Mouse (Mus musculus): ENCODE measurements around the gene Il13.
A peak's percentile ranks its signal among the peaks of the same experiment; 100 is the strongest.

Gene Il13

DNA sequence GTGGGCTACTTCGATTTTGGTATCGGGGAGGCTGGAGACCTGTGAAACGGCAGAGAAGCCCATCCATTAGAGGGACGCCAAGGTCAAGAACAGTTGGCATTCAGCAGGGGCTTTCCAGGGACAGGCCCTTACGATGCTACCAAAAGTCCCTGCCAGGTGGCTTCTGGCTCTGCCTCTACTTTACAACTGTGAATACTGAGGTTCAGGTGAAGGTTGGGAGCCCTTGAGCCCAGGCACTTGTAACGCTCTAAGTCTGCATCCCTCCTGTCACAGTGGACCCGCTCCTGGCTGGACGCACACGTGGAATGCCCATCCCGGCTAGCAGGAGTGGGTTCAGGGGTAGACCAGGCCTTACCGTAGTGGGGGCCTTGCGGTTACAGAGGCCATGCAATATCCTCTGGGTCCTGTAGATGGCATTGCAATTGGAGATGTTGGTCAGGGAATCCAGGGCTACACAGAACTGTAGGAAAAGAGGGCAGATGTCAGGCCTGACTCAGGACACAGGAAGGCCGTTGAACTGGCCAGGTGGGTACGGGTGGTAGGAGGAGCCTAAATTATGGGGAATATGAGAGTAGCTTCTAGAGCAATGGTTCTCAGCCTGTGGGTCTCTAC, 2.3 kb downstream of the Il13 start:
- DNase-seq (ENCODE audit: low read depth, low spot score) = no peak

DNA sequence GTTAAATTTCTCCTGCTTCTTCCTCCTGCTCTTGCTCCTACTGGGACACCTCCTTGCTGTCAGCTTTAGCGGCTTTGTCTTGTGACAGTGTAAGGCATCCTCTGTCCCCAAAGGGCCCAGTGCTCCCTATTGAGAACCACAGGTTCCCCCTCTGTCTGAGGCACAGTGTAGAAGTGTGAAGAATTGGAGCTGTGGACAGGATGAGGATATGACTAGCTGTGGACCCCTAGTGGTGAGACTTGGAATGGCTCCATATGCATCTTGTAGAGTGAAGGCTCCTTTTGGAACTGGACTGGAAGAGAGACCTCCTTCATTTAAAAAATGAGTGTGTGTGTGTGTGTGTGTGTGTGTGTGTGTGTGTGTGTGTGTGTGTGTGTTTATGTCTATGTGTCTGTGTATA, 6.6 kb downstream of the Il13 start:
- peak; percentile 58 for DNase-seq (ENCODE audit: low read depth, low spot score)

DNA sequence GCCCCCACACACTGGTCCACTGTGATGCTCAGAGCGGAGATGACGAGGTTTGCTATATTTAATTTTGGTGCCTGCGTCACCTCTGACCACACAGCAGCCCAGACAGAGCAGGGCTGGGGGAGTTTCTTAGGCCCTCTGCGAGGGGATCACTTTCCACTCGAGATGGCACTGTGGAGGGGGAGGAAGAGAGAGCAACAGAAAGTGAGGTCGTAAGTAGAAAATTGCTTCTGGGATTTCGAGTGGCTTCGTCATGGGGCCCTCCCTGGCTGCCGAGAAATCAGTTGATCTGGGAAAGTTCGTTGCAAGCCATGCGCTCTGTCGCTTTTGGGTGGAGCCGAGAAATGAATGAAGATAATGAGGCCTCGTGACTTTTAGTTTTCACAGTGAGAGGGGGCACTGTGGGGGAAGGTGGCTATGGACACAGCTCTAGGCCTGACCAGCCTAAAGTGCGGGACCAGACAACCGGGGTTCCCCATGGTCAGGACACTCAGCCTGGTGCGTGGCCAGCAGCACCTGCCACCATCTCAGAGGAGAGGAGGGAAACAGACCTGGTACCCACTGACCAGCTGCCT, 7.6 kb downstream of the Il13 start:
- no peak for DNase-seq (ENCODE audit: low read depth, low spot score)

DNA sequence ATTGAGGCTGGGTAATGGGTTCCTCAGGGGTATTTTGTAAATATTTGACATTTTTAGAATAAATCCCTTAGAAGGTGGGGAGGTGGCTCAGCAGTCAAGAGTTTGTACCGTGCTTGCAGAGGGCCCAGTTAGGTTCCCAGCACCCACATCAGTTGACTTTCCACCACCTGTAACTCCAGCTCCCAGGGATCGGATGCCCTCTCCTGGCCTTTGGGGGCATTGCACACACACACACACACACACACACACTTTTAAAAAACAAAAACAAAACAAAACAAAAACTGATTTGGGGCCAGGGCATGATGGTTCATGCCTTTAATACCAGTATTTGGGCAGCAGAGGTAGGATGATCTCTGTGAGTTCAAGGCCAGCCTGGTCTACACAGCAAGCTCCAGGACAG, 10.4 kb downstream of the Il13 start:
- DNase-seq (ENCODE audit: low read depth, low spot score) = no peak

DNA sequence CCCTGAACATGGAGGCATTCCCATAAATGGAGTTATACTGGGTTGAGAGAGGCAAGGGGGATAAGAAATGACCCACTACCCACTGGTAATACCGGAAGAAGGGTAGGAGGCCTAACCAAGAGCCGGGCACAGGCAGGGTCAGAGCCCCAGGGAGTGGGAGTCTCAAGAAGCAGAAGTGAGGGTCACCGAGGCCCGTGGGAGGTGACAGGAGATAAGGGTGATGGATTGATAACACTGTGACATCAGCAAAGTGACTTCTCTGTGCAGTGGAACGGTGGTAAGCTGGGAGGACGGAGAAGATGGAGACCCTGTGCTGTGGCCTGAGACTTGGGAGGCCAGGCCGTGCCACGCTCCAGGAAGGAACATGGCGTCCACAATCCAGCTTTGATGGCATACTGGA, 10.9 kb downstream of the Il13 start:
- no peak for DNase-seq (ENCODE audit: low read depth, low spot score)

DNA sequence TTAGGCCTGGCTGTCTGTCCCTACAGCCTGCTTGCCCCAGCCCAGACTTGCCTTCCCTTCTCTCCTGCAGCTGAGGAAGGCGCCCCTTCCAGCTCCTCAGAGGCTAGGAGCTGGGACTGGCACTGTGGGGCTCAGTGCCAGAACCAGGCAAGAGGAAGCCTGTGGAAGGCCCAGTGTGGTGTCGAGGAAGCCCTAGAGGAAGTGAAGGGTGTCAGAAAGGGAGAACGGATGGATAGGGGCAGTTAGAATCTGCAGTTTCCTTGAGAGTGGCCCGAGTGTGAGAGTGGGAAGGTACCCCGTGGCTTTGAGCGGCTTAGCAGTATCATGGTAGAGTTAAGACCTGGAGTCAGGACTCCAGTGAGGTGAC, 12.1 kb downstream of the Il13 start:
- DNase-seq (ENCODE audit: low read depth, low spot score) = no peak

DNA sequence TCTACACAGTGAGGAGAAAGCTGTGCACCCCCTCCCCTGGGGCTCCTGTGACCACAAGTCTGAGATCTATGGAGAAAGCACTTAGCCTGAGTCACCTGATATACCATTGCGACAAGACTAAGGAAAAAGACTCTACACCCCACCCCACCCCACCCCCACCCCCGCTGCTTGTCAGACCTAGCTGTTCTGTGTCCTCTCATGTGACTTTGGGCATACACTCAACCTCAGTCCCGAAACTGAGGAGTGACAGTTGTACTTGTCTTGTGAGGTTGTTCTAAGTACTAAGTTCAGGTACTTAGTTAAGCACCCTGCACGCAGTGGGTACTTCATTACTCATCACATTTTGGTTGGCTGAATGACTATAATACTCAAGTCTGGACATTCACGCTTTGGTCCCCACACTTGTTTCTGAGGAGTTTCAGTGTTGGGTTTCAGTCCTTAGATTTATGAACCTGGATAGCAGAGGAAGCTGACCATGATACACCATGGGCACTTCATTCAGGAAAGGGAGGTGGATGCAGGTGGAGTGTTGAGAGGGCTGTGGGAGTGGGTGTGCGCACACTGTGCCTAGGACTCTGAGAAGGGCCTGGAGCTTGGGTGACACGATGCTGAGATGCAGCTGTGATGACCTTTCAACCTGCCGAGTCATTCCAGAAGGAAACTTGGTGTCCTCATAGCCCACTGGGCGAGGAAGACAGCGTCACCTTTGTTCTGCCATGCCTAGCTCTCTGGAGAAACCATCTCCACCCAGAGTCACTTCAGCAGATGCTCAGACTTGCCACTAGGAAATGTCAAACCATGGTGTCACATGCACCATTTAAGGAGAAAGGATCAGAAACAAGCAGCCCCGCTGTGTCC, 12.7 kb downstream of the Il13 start:
- no peak for DNase-seq (ENCODE audit: low read depth, low spot score)

DNA sequence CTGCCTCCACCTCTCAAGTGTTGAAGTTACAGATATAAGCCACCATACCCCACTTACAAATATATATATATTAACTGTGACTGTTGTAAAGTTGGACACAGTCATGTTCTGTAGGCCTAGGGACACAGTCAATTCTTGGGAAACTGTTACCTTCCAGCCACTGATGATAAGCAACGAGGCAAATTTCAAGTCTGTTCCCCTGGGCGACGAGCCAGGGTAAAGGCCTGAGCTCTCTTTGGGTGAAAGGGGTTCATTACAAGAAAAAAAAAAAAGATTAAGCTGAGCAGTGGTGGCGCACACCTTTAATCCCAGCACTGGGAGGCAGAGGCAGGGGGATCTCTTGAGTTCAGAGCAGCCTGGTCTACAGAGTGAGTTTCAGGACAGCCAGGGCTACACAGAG, 14.4 kb downstream of the Il13 start:
- DNase-seq (ENCODE audit: low read depth, low spot score) = no peak

DNA sequence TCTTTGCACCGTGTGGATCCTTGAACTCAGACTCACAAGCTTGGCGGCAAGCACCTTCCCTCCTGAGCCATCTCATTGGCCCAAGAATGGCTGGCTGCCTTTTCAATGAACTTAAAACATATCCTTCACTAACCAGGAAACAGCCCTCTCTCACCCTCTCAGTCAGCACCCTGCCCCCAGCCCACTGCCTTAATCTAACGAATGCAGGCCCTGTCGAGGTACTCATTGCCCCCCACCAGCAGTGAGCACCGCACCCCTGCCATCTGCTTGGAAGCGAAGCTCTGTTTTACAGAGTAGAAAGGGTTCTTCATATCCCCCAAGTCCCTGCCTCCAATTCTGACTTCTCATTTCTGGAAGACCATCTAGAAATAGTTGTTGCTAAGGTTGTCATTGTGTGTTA, 15.1 kb downstream of the Il13 start:
- DNase-seq (ENCODE audit: low read depth, low spot score) = no peak

DNA sequence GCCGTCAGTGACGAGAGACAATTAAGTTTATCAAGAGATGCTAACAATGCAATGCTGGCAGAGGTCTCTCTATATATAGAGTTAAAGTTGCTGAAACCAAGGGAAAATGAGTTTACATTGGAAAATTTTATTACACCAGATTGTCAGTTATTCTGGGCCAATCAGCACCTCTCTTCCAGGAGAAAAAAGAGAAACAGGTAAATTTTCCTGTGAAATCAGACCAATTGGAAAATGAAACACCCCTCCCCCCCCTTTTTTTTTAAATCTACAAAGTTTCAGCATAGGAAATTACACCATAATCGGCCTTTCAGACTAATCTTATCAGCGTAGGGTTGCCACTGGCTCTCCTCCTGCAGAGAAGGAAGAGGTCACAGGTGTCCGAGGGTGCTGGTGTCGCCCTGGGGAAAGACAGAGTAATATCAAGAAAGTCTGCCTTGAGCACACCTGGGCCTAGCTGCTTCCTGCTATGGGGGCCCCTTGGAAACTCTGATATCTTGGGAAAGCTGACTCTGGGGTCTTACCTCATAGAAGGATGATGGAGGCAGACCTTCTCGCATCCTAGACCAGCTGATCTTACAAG, 15.8 kb downstream of the Il13 start, which contains the start of gene Il4:
Il4 (minus strand) TSS at position 51 of the 580 bp plus-strand sequence.
- no peak for DNase-seq (ENCODE audit: low read depth, low spot score)

DNA sequence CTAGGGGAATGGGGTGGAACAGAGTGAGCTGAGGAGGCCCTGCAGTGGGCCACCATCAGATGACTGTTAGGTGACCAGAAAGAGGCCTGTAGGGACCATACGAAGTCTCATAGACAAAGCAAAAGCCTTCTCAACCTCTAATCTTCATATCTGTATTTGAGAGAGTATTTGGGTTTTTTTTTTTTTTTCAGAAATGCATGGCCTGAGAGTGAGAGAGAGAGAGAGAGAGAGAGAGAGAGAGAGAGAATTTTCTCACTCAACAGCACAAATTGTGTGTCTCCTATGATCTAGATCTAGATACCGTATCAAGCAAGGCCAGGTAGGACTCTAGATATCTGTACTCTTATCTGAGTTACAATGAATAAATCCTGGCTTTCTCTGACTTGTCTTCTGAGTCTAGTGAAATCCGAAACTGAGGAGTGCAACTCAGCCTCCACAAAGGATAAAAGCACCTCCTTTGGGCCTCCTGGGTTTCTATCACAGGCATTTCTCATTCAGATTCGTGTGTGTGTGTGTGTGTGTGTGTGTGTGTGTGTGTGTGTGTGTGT, 16.9 kb downstream of the Il13 start:
- DNase-seq (ENCODE audit: low read depth, low spot score) = no peak

DNA sequence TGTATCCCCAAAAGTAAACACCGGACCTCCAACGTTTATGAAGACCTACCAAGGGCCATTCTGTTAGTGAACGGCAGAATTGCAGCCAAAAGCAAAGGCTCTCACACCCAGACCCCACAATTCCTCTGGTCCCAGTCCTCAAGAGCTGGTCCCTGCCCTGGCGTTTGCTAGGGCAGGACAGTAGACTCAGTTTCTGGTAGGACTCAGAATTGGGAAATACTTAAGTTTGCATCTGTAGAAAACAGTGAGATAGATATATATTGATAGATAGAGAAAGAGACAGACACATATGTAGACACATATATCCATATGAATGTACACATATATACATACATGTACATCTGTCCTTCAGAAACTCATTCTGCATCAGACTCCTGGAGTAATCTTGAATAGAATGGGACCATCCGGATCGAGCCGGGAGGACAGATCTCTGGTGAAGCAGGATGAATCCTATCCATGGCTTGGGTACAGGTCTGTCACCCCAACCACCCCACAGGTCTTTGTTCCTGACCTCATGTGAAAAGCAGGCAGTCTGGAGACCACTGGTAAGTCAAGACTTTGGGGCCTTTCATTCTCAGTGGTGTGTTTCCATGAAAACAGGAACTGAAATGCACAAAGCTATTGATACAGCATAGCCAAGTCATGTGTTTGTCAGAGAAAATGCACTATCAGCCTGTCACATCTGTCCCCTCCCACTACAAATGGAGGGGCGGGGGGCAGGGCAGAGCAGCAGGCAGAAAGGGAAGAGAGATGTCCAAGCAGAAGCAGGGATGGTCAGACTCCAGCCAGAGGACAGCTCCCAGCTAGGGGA, 17.5 kb downstream of the Il13 start:
- peak; percentile 26 for DNase-seq (ENCODE audit: low read depth, low spot score)

DNA sequence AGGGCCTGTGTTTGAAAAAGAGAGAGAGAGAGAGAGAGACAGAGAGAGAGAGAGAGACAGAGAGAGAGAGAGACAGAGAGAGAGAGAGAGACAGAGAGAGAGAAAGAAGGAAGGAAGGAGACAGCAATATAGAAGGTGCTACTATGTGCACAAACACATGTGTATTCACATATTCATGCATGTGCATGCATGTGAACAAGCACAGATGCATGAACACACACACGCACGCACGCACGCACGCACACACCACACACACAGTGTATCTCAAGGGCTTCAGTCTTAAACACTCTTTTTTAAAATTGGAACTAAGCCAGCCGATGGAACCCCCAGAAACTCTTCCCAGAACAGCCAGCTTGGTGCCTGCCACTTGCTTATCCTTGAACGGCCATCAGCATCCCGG, 18.9 kb downstream of the Il13 start:
- no peak for DNase-seq (ENCODE audit: low read depth, low spot score)

DNA sequence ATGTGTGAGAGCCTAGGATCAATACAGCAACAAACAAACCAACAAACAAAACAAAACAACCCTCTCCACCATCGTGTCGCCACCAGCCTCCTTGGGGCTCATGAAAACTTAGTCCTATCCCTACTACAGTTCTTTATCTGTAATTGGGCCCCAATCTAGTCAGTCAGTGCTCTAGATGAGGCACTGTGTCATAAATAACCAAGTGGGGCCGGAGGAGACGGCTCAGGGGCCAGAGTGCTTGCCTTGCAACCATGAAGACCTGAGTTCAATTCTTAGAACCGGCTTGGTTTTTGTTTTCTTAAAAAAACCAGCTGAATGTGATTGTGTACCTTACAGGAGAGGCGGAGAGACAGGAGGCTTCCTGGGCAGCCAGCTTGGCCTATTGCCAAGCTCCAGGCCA, 19.3 kb downstream of the Il13 start:
- no peak for DNase-seq (ENCODE audit: low read depth, low spot score)

DNA sequence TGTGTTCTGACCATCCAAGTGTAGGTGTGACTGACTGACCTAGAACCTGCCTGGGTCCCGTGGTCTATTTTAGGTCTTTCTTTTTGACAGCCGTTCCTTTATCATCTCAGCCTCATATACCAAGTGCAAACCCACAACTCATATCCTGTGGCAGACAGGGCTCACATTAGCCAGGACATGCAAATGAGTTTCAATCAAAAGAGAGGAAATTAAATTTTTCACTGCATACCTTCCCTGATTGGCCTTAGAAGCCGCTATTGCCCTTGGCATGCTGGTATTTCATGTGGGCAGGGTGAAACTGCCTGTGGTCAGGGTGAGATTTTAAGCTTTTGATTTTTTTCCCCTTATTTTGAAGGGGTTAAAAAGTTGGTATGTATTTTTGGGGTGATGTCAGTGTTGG, 24.8 kb downstream of the Il13 start:
- DNase-seq (ENCODE audit: low read depth, low spot score) = no peak

DNA sequence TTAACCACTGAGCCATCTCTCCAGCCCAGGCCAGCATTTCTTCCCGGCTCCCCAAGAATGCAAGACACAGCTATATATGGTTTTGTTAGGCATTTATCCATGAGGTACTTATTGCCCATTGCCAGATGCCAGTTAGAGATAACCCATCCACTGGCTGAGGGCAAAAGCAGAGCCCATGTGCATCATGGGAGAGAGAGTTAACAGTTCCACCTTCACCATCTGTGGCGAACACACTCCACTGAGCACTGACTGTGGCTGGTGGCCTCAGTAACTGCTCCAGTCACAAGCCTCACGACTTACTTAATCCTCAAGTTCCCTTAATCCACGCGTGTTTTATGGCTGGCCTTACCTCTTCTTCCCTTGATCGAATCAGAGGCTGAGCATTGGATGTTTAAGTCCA, 25.3 kb downstream of the Il13 start:
- no peak for DNase-seq (ENCODE audit: low read depth, low spot score)

DNA sequence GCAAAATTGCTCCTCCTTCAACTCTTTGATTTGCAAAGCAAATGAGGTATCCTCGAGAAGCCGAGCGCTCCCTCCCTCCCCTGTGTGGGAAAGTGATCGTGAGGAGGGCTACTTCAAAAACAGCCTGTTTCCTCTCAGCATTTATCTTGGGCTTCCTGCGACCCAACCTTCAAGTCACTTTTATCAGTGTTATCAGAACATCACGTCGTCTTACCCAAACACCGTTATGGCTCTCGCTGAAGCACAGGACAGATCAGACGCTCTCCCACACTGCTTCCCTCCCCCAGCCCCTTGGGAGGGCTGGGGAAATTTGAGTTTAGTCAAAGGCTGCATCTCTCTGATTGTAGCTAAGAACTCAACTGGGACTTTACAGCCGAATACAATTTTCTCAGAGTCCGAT, 28.9 kb downstream of the Il13 start:
- DNase-seq (ENCODE audit: low read depth, low spot score) = no peak

DNA sequence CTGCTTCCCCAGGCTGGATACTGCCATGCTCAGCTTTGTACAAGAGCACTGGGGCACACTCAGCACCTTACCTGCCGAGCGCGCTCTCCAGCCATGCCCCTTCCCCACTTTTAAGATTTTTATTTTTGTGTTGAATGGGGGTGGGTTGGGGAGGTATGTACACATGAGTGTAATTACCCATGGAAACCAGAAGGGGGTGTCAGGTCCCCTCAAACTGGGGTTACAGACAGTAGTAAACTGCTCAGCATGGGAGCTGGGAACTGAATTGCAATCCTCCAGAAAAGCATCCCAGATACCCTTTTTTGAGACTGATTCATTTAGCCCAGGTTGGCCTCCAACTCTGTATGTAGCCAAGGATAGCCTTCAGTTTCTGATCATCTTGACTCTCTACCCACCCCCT, 29.5 kb downstream of the Il13 start:
- DNase-seq (ENCODE audit: low read depth, low spot score) = no peak

DNA sequence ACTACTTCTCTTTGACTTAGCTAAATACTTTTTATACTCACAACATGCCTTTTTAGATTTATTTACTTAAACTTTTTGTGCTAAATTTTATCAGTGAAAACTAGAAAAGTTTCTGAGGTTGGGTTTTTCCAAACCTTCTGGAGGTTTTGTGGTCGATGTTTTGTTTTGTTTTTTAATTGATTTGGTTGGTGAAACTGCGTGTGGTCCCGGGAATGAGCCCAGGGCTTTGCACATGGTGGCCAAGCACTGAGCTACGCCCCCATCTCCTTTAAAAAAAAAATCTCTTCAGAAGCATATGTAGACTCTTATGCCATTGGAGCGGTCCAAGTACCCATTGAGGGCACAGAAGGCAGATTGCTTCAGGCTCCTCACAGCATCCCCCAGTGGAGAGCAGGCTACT, 43.4 kb downstream of the Il13 start:
- DNase-seq (ENCODE audit: low read depth, low spot score) = no peak

DNA sequence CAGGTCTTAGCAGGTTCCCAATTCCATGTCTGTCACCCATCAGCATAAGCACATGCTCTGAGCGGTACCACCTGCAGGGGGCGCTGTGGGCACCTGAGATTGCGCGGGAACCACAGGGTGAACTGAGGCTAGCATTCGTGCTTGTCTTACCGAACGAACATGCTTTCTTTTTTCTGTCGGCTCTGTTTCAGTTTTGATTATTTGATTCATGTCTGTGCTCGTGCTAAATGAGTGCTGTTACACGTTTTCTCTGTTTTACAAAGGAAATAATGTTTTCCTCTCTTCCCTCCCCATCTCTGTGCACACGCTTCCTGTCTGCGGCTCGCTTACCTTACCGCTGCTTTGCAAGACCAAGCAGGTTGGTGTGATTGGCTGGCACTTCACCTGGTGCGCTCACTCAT, 44.1 kb downstream of the Il13 start:
- no peak for DNase-seq (ENCODE audit: low read depth, low spot score)

DNA sequence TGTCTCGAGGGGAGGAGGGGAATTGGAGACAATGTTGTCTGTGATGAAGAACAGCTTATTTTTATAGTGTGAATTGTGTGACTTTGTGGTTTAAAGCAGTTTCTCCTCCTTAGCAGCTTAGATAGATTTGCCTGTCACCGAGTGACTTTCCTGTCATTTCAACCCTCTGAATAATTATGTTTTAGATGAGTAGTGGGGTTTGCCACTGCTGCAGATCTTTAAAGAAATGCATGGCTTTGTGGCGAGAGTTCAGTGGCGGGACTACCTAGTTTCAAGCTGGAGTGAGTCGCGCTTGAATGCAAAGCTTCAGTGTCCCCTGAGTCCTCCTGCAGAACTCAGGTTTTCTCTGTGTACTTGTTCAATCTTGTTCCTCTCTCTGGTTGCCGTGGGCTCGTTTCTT, 46.2 kb downstream of the Il13 start:
- no peak for DNase-seq (ENCODE audit: low read depth, low spot score)

DNA sequence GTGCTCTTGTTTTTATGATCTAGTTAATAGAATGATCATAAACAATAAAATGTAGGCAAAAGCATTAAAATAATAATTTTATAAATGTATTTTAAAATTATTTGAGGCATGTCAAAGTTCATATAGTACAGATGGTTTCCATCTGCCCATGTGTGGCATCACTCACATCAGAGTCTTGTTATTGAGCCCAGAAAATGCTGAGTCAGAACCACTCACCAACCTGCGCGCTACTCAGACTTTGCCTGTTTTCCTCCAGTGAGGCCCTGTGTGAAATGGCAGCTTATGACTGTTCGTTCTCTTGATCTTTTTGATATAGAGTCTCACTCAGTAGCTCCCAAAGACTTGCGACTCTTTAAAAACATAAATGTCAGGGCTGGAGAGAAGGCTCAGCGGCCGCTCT, 49.0 kb downstream of the Il13 start:
- DNase-seq (ENCODE audit: low read depth, low spot score) = no peak
